Mouse (Mus musculus) thymus, adult 2 months (tissue): ENCODE measurements around the gene Gpr137. TPM values are rescaled to one million over a fixed set of nuclear protein-coding genes. Genes with fewer than 3 reads are reported as not detected.
A peak's percentile ranks its signal among the peaks of the same experiment; 100 is the strongest.

Source experiments
- DNase-seq: peaks from one replicate; pipeline ENCODE4 v3.0.0; 2021
- H3K27ac ChIP-seq: fragments of 200-500 bp; 2 replicates; pipeline ENCODE4 v1.5.1; 2012; ENCODE audit warnings: low read length, control low read depth; ENCODE audit not compliant: control insufficient read depth, insufficient read depth
- H3K27me3 ChIP-seq: fragments of 200-500 bp; 2 replicates; pipeline ENCODE4 v1.6.1; 2012; ENCODE audit warnings: mild to moderate bottlenecking, low read length, moderate library complexity, mixed read lengths; ENCODE audit not compliant: control insufficient read depth, insufficient read depth
- H3K36me3 ChIP-seq: fragments of 200-500 bp; 2 replicates; pipeline ENCODE4 v1.6.1; 2012; ENCODE audit warnings: mild to moderate bottlenecking, low read length, moderate library complexity; ENCODE audit not compliant: control insufficient read depth, insufficient read depth
- H3K4me1 ChIP-seq: fragments of 200-500 bp; replicated peaks from 2 replicates; pipeline ENCODE4 v1.6.1; 2012; ENCODE audit warnings: low read length; ENCODE audit not compliant: control insufficient read depth, insufficient read depth
- H3K4me3 ChIP-seq: fragments of 200-500 bp; 2 replicates; pipeline ENCODE4 v1.5.1; 2012; ENCODE audit warnings: mild to moderate bottlenecking, low read length, control low read depth, moderate library complexity; ENCODE audit not compliant: control insufficient read depth, insufficient read depth
- CTCF ChIP-seq: fragments of 200-500 bp; IDR thresholded peaks from 2 replicates; pipeline ENCODE4 v1.5.1; 2012; ENCODE audit warnings: mild to moderate bottlenecking, control low read depth, low read length, moderate library complexity, borderline replicate concordance; ENCODE audit not compliant: control insufficient read depth, poor library complexity, insufficient read depth; ENCODE audit errors: extremely low read depth
- POLR2A ChIP-seq: fragments of 200-500 bp; IDR thresholded peaks from 2 replicates; pipeline ENCODE4 v1.6.1; 2012; ENCODE audit warnings: mild to moderate bottlenecking, low read length, control low read depth, moderate library complexity; ENCODE audit not compliant: control insufficient read depth, poor library complexity, insufficient read depth; ENCODE audit errors: extremely low read depth
- WGBS: fragments of 180-500 bp; shearing (Covaris S2); methylation state at CpG from one replicate; pipeline ENCODE4 v1.1.7; 2018; 5-methylcytosine and 5-hydroxymethylcytosine counted together
- polyA plus RNA-seq: library from polyadenylated mRNA; depleted of rRNA; stranded (reverse); fragments of >200 nt; gene quantifications from 2 replicates; pipeline ENCODE4 v1.2.3, GENCODE M21; 2012

The Gpr137 gene
- polyA plus RNA-seq, 1 experiment, result 86.6 TPM

- H3K36me3 ChIP-seq, result no peaks in the 10 kb centered on the region
- H3K27ac ChIP-seq, result no peak within 1 kb of the TSS
- peak; percentile 100 for DNase-seq
- peaks cover 16% of the 10 kb centered on the region; the same call in 1 of the 2 replicates for H3K27me3 ChIP-seq
- TF ChIP-seq CTCF (peak; percentile 74), POLR2A (peak; percentile 86)
- peaks cover 30% of the 10 kb centered on the region for H3K4me1 ChIP-seq
- peak within 1 kb of the TSS; percentile 55 for H3K4me3 ChIP-seq
- whole genome bisulfite sequencing, result under 1% methylated on average over 65 of the region's 66 CpGs
Measured at GRCm38 (mm10) chr19:6921647-6922567, 20.4 kb downstream of the Gpr137 start, which contains the start of gene Esrra. Esrra (minus strand) TSS chr19:6921813.

- peak; percentile 74 for DNase-seq
- TF ChIP-seq POLR2A (no peak), CTCF (no peak)
- 1% methylated on average over 48 of the region's 48 CpGs for WGBS
- H3K4me3 ChIP-seq, result peak overlapping the region; percentile 55
- H3K27me3 ChIP-seq, result peaks cover 15% of the 10 kb centered on the region; the same call in 1 of the 2 replicates
- no peak overlapping the region for H3K27ac ChIP-seq
- H3K36me3 ChIP-seq, result no peaks in the 10 kb centered on the region
- peaks cover 30% of the 10 kb centered on the region for H3K4me1 ChIP-seq
Measured at GRCm38 (mm10) chr19:6920741-6921636, 21.3 kb downstream of the Gpr137 start.

GRCm38 (mm10) chr19:6919876-6920740 is 22.2 kb downstream of the Gpr137 start:
- H3K4me1 ChIP-seq, result peaks cover 24% of the 10 kb centered on the region
- 72% methylated on average over 8 of the region's 8 CpGs for WGBS
- no peak for DNase-seq

DNA sequence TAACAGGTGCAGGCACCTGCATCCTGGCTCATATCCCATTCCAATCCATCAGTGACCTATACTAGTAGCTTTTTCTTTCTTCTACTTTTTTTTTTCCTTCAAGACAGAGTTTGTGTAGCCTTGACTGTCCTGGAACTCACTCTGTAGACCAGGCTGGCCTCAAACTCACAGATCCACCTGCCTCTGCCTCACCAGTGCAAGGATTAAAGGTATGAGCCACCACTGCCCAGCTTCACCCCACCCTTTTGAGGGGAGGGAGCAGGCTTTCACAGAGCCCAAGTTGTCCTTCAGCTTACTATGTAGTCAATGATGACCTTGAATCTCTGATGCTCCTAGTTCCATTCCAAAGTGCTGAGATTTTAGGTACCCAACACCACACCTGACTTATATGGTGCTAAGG is 22.8 kb downstream of the Gpr137 start:
- Histone ChIP-seq H3K36me3 (no peaks in the 10 kb centered on the region), H3K4me3 (no peak overlapping the region), H3K4me1 (peaks cover 17% of the 10 kb centered on the region), H3K27ac (no peak overlapping the region), H3K27me3 (no peaks in the 10 kb centered on the region)
- no peak for DNase-seq
- no peak for TF ChIP-seq CTCF
- no peak for TF ChIP-seq POLR2A

More at GRCm38 (mm10) chr19:6919876-6920740, 22.2 kb downstream of the Gpr137 start:
- no peaks in the 10 kb centered on the region for H3K36me3 ChIP-seq
- H3K27ac ChIP-seq, result no peak overlapping the region
- peaks cover 6% of the 10 kb centered on the region; the same call in 1 of the 2 replicates for H3K27me3 ChIP-seq
- TF ChIP-seq CTCF (no peak), POLR2A (no peak)
- no peak overlapping the region for H3K4me3 ChIP-seq

GRCm38 (mm10) chr19:6918321-6918720 is 24.0 kb downstream of the Gpr137 start:
- Histone ChIP-seq H3K36me3 (no peaks in the 10 kb centered on the region), H3K4me3 (no peak overlapping the region), H3K27me3 (no peaks in the 10 kb centered on the region), H3K27ac (no peak overlapping the region), H3K4me1 (peaks cover 17% of the 10 kb centered on the region)
- no peak for DNase-seq
- TF ChIP-seq CTCF, result no peak
- no peak for TF ChIP-seq POLR2A
- WGBS, result 97% methylated on average over 4 of the region's 4 CpGs
